Mouse (Mus musculus) myocyte (in vitro differentiated cells): ENCODE measurements around the gene Serpina9. TPM values are rescaled to one million over a fixed set of nuclear protein-coding genes. Genes with fewer than 3 reads are reported as not detected.

Experiments used
- H3K27me3 ChIP-seq: one replicate; pipeline ENCODE4 v1.6.1; 2011; ENCODE audit not compliant: control insufficient read depth, insufficient read depth, insufficient read length
- H3K36me3 ChIP-seq: one replicate; pipeline ENCODE4 v1.6.1; 2011; ENCODE audit not compliant: control insufficient read depth, insufficient read depth
- H3K4me2 ChIP-seq: one replicate; pipeline ENCODE4 v1.6.1; 2011; ENCODE audit warnings: low read depth, control low read depth
- H3K4me3 ChIP-seq: one replicate; pipeline ENCODE4 v1.5.1; 2011; ENCODE audit warnings: mild to moderate bottlenecking, control low read depth, moderate library complexity
- H3K79me2 ChIP-seq: one replicate; pipeline ENCODE4 v1.6.1; 2011; ENCODE audit not compliant: control insufficient read depth, insufficient read depth
- H3ac ChIP-seq: one replicate; pipeline ENCODE4 v1.6.1; 2011; ENCODE audit not compliant: control insufficient read depth, insufficient read length
- CEBPB ChIP-seq: IDR thresholded peaks from 2 replicates; pipeline ENCODE4 v1.6.1; 2011; ENCODE audit warnings: mild to moderate bottlenecking, moderate library complexity; ENCODE audit not compliant: poor library complexity, insufficient read depth, severe bottlenecking
- E2F4 ChIP-seq: IDR thresholded peaks from one replicate; pipeline ENCODE4 v1.6.1; 2011; ENCODE audit warnings: mild to moderate bottlenecking, control low read depth, moderate library complexity; ENCODE audit not compliant: insufficient read depth
- MAX ChIP-seq: IDR thresholded peaks from one replicate; pipeline ENCODE4 v1.6.1; 2011; ENCODE audit warnings: low read depth, mild to moderate bottlenecking, control low read depth
- MYOD1 ChIP-seq, 3 experiments: IDR thresholded peaks; one replicate each; pipeline ENCODE4 v1.6.1; 2011; ENCODE audit warnings: control low read depth in 2 of 3, low read depth in 2 of 3, mild to moderate bottlenecking in 2 of 3, moderate library complexity in 1 of 3; ENCODE audit not compliant: insufficient read length in 2 of 3, control insufficient read depth in 1 of 3
- MYOG ChIP-seq, 3 experiments: IDR thresholded peaks; one replicate each; pipeline ENCODE4 v1.6.1; 2011; ENCODE audit warnings: control low read depth in 2 of 3, low read depth in 2 of 3, mild to moderate bottlenecking in 2 of 3; ENCODE audit not compliant: insufficient read length in 2 of 3, control insufficient read depth in 1 of 3, insufficient read depth in 1 of 3
- POLR2A ChIP-seq: IDR thresholded peaks from one replicate; pipeline ENCODE4 v1.6.1; 2011; ENCODE audit warnings: low read depth, mild to moderate bottlenecking, control low read depth, moderate library complexity; ENCODE audit not compliant: insufficient read length
- POLR2AphosphoS2 ChIP-seq: IDR thresholded peaks from one replicate; pipeline ENCODE4 v1.6.1; 2011; ENCODE audit warnings: low read depth, control low read depth; ENCODE audit not compliant: insufficient read length
- REST ChIP-seq: IDR thresholded peaks from one replicate; pipeline ENCODE4 v1.6.1; 2011; ENCODE audit warnings: mild to moderate bottlenecking, control low read depth, moderate library complexity; ENCODE audit not compliant: insufficient read depth, insufficient read length
- SRF ChIP-seq: IDR thresholded peaks from one replicate; pipeline ENCODE4 v1.6.1; 2011; ENCODE audit warnings: low read depth; ENCODE audit not compliant: control insufficient read depth, insufficient read length
- TCF12 ChIP-seq: IDR thresholded peaks from one replicate; pipeline ENCODE4 v1.6.1; 2011; ENCODE audit warnings: mild to moderate bottlenecking, control low read depth; ENCODE audit not compliant: poor library complexity, insufficient read depth, severe bottlenecking
- TCF3 ChIP-seq: IDR thresholded peaks from one replicate; pipeline ENCODE4 v1.6.1; 2011; ENCODE audit warnings: low read depth, control low read depth; ENCODE audit not compliant: insufficient read length
- USF1 ChIP-seq: IDR thresholded peaks from one replicate; pipeline ENCODE4 v1.6.1; 2011; ENCODE audit warnings: low read depth, mild to moderate bottlenecking, control low read depth, moderate library complexity
- polyA plus RNA-seq: library from polyadenylated mRNA; unstranded; fragments of >200 nt; fragmentation: generic; extraction: Trizol; gene quantifications from one replicate; pipeline ENCODE4 v1.2.1, GENCODE M21; 2012; ENCODE audit warnings: missing spikeins

The Serpina9 gene
- polyA plus RNA-seq, 1 experiment = 0.14 TPM

- H3ac ChIP-seq = no peak overlapping the region
- H3K4me2 ChIP-seq = no peak overlapping the region
- no peaks in the 10 kb centered on the region for H3K79me2 ChIP-seq
- H3K4me3 ChIP-seq = no peak overlapping the region
- H3K27me3 ChIP-seq = peaks cover 4% of the 10 kb centered on the region
- no peak for TF ChIP-seq POLR2A
- TF ChIP-seq MAX = no peak
- no peak for TF ChIP-seq TCF3
- no peak for TF ChIP-seq CEBPB
- no peak for TF ChIP-seq SRF
- TF ChIP-seq E2F4 = no peak
- no peak for TF ChIP-seq MYOG (IDR thresholded peaks at IDR 0.05; ENCODE audit: control insufficient read depth in 1 of 3, insufficient read depth in 1 of 3, insufficient read length in 2 of 3, low read depth in 2 of 3)
- no peak for TF ChIP-seq USF1
- no peak for TF ChIP-seq TCF12
- no peaks in the 10 kb centered on the region for H3K36me3 ChIP-seq
These were observed 35.7 kb downstream of the Serpina9 start for GRCm38 (mm10) chr12:103977846-103978245.

- H3K27me3 ChIP-seq = peaks cover 4% of the 10 kb centered on the region
- H3K4me3 ChIP-seq = no peak overlapping the region
- no peak overlapping the region for H3ac ChIP-seq
- TF ChIP-seq POLR2A = no peak
- no peak for TF ChIP-seq POLR2AphosphoS2
- no peak for TF ChIP-seq TCF12
- TF ChIP-seq REST = no peak
- no peak for TF ChIP-seq TCF3
- no peak for TF ChIP-seq MAX
- H3K36me3 ChIP-seq = no peaks in the 10 kb centered on the region
- no peak overlapping the region for H3K4me2 ChIP-seq
- H3K79me2 ChIP-seq = no peaks in the 10 kb centered on the region
These were observed 36.5 kb downstream of the Serpina9 start for GRCm38 (mm10) chr12:103977060-103977459.

- no peak overlapping the region for H3K4me2 ChIP-seq
- H3K79me2 ChIP-seq = no peaks in the 10 kb centered on the region
- H3K27me3 ChIP-seq = no peaks in the 10 kb centered on the region
- H3K36me3 ChIP-seq = no peaks in the 10 kb centered on the region
- H3ac ChIP-seq = no peak overlapping the region
- H3K4me3 ChIP-seq = no peak overlapping the region
- TF ChIP-seq POLR2A = no peak
- no peak for TF ChIP-seq MYOD1 (IDR thresholded peaks at IDR 0.05; ENCODE audit: control insufficient read depth in 1 of 3, insufficient read length in 2 of 3, low read depth in 2 of 3)
- no peak for TF ChIP-seq USF1
- no peak for TF ChIP-seq POLR2AphosphoS2
- no peak for TF ChIP-seq MYOG (IDR thresholded peaks at IDR 0.05; ENCODE audit: control insufficient read depth in 1 of 3, insufficient read depth in 1 of 3, insufficient read length in 2 of 3, low read depth in 2 of 3)
- no peak for TF ChIP-seq TCF12
- no peak for TF ChIP-seq TCF3
- no peak for TF ChIP-seq REST
- TF ChIP-seq MAX = no peak
- TF ChIP-seq SRF = no peak
- TF ChIP-seq E2F4 = no peak
- no peak for TF ChIP-seq CEBPB
These were observed 42.5 kb downstream of the Serpina9 start for GRCm38 (mm10) chr12:103971080-103971479.

- Histone ChIP-seq H3K79me2 (no peaks in the 10 kb centered on the region), H3K4me3 (no peak overlapping the region), H3K27me3 (no peaks in the 10 kb centered on the region), H3ac (no peak overlapping the region), H3K4me2 (no peak overlapping the region), H3K36me3 (no peaks in the 10 kb centered on the region)
- TF ChIP-seq MYOD1 (IDR thresholded peaks at IDR 0.05; ENCODE audit: control insufficient read depth in 1 of 3, insufficient read length in 2 of 3, low read depth in 2 of 3) (no peak), USF1 (no peak), REST (no peak), TCF12 (no peak), TCF3 (no peak), CEBPB (no peak)
These were observed 43.9 kb downstream of the Serpina9 start for GRCm38 (mm10) chr12:103969577-103970116.

DNA sequence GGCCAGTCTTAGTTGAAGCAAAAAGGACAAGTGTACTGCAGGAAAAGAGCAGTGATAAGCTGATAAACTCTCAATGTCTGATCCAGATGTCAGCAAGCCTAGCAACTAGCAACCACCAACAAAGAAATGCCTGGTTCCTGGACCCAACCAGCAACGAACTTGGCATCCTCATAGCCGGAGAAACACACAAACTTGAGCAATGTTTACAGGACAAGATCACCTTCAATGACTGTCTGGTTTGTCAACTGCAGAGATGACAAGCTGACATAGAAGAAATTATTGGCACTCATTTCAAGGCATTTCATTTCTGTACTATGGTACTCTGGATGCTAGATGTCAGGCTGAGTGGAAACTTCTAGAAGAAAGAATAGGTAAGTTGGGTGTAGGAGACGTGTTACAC lies 46.8 kb downstream of the Serpina9 start:
- no peaks in the 10 kb centered on the region for H3K79me2 ChIP-seq
- no peak overlapping the region for H3K4me2 ChIP-seq
- H3K27me3 ChIP-seq = no peaks in the 10 kb centered on the region
- H3K4me3 ChIP-seq = no peak overlapping the region
- TF ChIP-seq E2F4 (no peak), TCF3 (no peak), USF1 (no peak), REST (no peak), MYOD1 (IDR thresholded peaks at IDR 0.05; ENCODE audit: control insufficient read depth in 1 of 3, insufficient read length in 2 of 3, low read depth in 2 of 3) (no peak), POLR2A (no peak), CEBPB (no peak), MAX (no peak), SRF (no peak)
- H3K36me3 ChIP-seq = no peaks in the 10 kb centered on the region
- no peak overlapping the region for H3ac ChIP-seq
